Mouse (Mus musculus) megakaryocyte, embryonic 14.5 days (primary cell): ENCODE measurements around the gene Ank.

Experiments
- FLI1 ChIP-seq: IDR thresholded peaks from 2 replicates; pipeline ENCODE4 v1.6.1; 2012; ENCODE audit warnings: low read length, inconsistent platforms, mixed read lengths
- GATA1 ChIP-seq: IDR thresholded peaks from 3 replicates; pipeline ENCODE4 v1.6.1; 2012; ENCODE audit warnings: mixed read lengths, low read length, inconsistent platforms, borderline replicate concordance

DNA sequence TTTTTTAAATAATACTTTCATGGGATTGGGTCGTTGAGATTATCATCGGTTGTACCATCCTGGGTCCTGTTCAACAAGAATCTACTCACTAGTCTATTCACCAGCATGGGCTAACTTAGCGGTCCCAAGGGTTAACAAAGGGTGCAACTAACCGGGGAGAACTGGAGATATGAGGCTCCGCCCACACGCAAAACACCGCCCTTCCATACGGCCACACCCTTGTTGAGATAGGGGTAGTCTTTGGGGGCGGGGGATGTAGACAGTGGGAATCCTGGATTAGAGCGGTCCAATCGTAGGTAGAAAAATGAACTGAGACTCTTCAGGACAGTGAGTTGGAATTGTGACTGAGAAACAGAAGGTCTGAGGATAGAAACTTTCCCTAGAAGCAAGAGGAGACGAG is 10.2 kb downstream of the Ank start:
- TF ChIP-seq GATA1 (no peak), FLI1 (no peak)
